Mouse (Mus musculus) spleen, postnatal 4 days (tissue): ENCODE measurements at regions not wholly inside any gene's neighbourhood (a gene's known extent, or its start where the extent isn't known, plus 50 kb on each side); places are given as distances from the start of the nearest gene placed in this dataset.

Experiments used
- DNase-seq, 2 experiments: peaks; one replicate each; pipeline ENCODE4 v3.0.0; 2022; ENCODE audit warnings: low spot score in 2 of 2

- no peak for DNase-seq
Observed at GRCm38 (mm10) chr15:86566111-86566510, 351.9 kb downstream of the Tbc1d22a start.

DNA sequence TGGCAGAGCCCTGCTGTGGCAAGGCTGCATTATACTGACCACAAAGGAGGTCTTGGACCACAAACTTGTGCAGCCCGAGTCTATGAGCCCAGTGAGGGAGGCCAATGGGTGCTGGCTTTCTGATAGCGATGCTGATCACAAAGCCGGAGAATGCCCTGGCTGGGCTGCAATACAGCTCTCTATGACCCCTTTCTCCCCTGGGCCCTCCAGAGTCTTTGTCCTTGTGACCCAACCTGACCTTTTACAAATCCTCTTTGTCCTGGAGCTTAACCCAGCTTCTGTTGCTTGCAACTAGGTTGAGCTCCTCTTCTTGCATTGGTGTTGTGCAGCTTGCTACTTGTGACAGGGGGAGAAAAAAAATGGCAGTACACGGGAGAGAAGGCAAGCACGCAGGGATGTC is 360.1 kb downstream of the Tbc1d22a start:
- no peak for DNase-seq

GRCm38 (mm10) chr15:86576666-86577065 is 362.4 kb downstream of the Tbc1d22a start:
- DNase-seq = no peak

DNA sequence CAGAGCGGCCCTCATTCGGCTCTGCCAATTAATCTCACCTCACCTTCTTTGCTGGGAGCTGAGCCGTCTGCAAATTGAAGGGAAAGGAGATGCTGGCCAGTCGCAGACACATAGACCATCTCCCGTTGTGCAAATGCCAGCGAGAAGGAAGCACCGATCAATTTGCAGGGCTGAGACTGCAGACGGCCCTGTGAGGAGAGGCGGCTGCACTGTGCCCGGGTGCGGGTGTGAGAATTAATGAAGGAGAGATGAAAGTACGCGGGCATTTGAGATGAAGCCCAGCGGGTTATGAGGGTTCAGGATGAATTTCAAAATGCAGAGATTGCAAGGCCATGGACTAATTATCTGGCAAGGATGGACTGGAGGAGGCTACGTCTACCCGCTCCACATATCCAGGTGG is 364.4 kb downstream of the Tbc1d22a start:
- no peak for DNase-seq

DNA sequence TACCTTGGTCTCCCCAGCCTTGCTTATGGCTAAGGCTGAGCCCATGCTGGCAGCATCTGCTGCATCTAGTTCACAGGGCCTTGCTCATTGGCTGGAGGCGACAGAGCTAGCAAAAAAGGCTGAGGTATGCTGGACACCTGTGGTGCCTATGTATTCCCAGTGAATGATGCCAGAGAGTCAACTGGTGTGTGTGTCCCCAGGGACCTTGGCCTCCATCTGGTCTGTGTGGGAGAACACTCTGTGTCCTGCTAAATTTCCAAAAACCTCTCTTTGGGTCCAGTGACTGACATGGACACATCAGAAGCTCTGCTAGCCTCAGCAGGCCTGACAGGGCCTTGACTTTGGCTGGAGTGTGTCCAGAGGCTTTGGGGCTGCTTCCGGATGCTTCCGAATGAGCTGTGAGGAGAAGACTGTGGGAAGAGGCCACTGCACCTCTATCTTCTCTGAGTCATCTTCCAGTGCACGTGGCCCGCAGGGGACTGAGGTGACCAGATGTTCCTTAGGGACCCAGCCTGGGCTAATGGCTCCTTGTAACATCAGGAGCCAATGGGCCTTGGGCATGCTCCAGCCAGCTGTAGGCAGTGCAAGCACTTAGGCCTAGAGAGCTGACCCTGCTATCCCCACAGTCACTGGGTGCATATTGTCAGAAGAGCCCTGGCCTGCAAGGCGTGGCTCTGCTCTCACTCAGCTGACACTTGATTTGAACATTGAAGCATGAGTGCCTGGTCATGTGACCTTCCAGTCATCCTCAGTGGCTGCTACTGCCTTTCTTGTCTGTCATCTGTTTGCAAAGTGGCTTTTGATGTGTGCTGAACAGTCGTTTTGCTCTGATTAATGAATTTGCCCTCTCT is 368.2 kb downstream of the Tbc1d22a start:
- no peak for DNase-seq

- DNase-seq = no peak
Observed at GRCm38 (mm10) chr15:86585716-86586115, 371.5 kb downstream of the Tbc1d22a start.

DNA sequence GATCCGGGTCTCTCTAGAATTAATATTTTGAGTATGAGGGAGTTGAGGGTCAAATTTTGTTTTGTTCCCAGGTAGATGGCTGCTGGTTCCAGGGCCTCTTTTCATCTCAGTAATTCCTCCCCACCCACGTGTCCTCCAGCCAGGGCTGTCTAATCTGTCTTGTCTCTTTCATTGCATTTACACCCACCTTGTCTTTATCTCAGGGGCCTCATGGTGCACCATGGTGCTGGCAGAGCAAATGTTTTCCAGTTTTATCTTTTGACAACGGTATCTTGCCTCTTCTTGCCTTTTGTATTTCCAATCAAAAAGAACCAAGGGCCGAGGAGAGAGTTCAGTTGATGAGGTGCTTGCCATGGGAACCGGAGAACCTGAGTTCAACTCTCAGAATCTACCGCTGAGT is 372.9 kb downstream of the Tbc1d22a start:
- no peak for DNase-seq

DNA sequence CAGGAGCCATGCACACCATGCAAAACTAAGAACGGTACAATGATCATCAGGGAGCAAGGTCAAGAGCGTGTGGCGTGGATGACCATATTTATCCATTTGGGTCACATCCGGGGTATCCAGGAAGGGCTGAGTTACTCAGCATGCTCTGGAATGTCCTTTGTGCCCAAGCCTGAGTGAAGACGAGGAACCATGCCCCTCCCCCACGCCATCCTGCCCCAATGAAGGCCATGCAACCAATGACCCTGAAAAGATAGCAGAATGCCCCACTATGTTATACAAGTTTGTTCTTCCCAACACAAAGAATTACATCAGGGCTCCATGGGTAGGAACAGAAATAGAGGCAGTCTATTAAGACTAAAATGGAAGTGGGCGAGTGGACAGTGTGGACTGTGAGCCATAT is 375.8 kb downstream of the Tbc1d22a start:
- DNase-seq = no peak

GRCm38 (mm10) chr15:86590896-86591295 is 376.6 kb downstream of the Tbc1d22a start:
- no peak for DNase-seq

GRCm38 (mm10) chr15:86593404-86593803 is 379.1 kb downstream of the Tbc1d22a start:
- DNase-seq = no peak

- DNase-seq = no peak
Observed at GRCm38 (mm10) chr15:86606411-86606810, 392.2 kb downstream of the Tbc1d22a start.

DNA sequence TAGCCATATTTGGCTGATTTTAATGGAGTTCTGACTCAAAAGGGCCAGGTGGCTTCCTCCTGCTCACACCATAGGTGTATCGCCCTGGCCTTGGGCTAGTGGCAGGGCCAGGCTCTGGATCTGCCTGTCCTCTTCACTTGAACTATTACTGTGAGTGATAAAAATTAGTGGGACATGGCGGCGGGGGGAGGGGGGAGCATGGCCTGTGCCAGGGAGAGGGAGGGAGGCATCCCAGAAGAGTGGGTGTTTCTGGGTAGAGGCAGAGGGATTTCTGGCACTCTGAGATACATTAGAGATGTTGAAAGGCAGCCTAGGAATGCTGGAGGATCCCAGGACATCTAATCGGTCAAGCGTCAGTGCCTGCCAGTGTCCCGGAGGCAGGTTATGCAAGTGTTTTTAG is 395.4 kb downstream of the Tbc1d22a start:
- DNase-seq = no peak

DNA sequence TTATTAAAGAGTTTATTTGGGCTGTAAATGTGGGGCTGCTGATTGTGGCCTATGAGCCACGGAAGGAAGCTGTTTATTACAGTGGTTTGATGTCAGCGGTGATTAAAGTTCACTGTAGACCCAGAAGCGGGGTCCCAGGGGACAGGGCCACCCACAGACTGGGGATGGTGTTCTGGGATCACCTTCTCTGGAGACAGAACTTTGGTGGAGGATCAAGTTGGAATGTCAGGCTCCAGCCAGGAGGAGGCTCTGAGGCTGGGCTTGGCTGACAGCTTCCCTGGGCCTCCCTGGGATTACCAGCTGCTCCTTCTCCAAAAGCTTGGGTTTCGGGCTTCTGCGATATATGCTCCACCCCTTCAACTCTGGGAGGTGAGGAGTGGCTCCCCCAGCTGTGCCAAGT is 417.1 kb downstream of the Tbc1d22a start:
- no peak for DNase-seq

DNA sequence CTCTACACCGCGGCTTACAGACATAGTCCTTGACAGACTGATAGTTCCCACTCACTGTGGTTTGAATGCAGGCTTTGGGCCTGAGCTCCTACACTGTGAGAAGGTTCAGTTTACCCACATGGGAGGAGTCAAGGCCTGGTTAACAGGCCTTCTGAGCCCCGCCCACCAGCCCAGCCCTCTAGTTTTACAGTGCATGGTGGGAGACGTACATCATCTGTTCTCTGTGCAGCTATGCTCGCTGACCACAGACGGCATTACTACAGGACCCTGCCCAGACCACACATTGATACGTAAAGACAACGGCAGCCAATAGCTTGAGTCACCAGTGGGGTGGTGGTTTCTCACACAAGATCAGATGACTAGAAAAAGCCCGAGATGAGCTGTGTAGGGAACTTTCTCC is 431.0 kb downstream of the Tbc1d22a start:
- no peak for DNase-seq

DNA sequence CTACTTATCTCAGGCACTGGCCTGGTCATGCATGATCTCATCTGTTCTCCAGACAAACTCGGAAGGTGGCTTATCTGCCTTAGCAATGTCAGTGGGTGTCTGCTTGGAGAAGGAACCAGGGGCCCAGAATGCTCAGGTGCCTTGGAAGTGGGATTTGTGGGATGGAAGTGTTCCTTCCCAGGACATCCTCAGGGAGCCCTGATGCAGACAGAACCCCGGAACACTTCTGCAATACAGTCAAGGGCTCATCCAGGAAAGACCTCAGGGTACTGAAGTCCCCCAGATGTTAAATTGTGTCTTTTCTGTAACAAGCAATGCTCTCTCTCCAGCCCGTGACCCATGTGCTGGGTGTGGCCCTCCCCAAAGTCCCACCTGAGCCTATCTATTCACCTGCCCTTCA is 433.9 kb downstream of the Tbc1d22a start:
- no peak for DNase-seq

GRCm38 (mm10) chr15:86673096-86673520 is 458.8 kb downstream of the Tbc1d22a start:
- no peak for DNase-seq

DNA sequence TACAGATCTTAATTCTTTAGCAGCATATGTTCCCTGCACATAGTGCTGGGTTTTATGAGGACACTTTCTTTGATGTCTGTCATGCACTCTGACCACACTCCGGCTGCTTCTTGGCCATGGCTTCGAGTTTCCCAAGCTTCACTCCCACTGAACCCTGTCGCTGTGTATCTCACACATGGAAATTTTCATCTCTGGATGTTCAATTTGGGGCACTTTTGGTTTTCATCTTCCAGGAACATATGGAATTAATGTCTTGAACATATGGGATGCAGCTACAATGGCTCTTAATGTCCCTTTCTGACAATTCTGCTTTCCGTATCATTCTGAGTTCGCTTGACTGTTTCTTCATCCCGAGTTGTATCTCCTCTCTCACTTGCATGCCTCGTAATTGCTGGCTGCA is 462.8 kb downstream of the Tbc1d22a start:
- no peak for DNase-seq

GRCm38 (mm10) chr15:86683081-86683480 is 468.8 kb downstream of the Tbc1d22a start:
- DNase-seq = no peak

DNA sequence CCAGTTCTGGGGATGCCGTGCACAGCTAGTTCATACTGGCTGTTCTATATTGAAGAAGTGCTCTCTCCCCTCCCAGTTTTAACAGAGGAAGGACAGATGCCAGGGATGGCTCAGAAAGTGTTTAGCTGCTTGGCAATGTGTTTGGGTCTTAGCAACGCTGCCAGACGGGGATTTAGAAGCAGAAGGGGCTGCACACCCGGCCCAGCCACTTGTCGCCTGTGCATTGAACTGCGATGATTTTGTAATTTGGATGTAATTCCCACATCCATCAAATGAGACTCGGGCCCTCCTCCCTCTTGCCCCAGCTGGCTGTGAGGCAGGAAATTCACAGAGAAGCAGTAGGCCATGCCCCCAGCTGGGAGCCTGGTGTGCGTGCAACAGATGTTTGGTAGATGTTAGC is 475.4 kb downstream of the Tbc1d22a start:
- DNase-seq = no peak

- no peak for DNase-seq
Observed at GRCm38 (mm10) chr15:86696806-86697205, 482.5 kb downstream of the Tbc1d22a start.

- no peak for DNase-seq
Observed at GRCm38 (mm10) chr15:86710429-86710828, 496.2 kb downstream of the Tbc1d22a start.

GRCm38 (mm10) chr15:86718376-86718775 is 504.1 kb downstream of the Tbc1d22a start:
- DNase-seq = no peak

DNA sequence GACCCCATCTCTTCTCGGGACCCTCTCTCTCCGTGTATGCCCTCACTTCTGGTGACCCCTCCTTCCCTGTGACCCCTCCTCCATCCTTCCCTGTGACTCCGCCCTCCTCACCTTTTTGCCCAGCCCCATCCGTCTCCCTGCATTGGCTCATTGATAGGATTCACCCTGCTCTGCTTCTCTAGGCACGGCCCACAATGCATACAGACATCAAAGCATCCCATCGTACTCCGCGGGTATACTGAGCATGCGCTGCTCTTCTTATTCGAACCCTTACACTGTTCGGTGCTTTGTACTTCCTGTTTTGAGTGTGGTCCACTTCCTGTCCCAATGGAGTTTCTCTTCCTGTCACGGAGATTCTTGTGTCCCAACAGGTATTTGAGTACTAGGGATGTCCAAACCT is 504.8 kb downstream of the Tbc1d22a start:
- no peak for DNase-seq

DNA sequence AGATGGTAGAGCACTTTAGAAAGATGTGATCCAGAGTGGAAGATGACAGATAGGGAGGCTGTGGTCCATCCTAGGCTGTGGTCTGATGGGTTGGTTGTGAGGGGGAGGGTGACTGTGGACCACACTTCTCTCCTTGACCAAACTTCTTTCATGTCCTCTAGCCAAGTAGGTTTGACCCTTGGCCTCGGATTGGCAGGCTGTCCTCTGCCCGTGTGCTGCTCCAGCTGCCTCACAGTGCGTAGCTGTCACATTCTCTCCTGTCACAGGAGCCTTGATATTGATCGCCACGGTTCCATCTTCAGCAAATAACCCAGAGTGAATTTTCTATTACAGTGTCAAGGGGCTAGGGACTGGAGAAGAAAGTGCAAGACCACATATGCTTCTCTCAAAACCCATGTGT is 506.9 kb downstream of the Tbc1d22a start:
- DNase-seq = no peak
